Mouse (Mus musculus): ENCODE data around the gene Zfp853.

DNA sequence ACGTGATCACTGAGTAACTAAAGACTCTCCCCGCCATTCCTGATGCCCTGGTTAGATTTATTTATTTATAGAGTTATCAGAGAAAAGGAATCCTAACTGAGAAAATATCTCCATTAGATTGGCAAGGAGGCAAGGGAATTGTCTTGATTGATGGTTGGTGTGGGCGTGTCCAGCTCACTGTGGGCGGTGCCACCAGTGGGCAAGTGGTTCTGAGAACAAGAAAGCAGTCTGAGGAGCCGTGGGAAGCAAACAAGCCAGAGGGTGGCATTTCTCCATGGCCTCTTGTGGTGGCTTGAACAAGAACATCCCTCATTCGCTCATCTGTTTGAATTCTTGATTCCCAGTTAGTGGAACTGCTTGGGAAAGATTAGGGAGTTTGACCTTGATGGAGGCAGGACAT is 46.2 kb upstream of the Zfp853 start:
- TF ChIP-seq KAT2A (conservative IDR thresholded peaks at IDR 0.05; ENCODE audit: low read depth, low read length) (no peak), POLR2A (IDR thresholded peaks at IDR 0.05; ENCODE audit: control insufficient read depth in 1 of 2, insufficient read depth in 1 of 2, low read depth in 1 of 2, low read length in 2 of 2, poor library complexity in 1 of 2) (no peak), CTCF (IDR thresholded peaks at IDR 0.05 in 2 of 3, conservative IDR thresholded peaks at IDR 0.05 in 1 of 3; ENCODE audit: control insufficient read depth in 1 of 3, insufficient read depth in 1 of 3, low read depth in 2 of 3, low read length in 3 of 3, poor library complexity in 1 of 3, severe bottlenecking in 1 of 3) (no peak), USF1 (IDR thresholded peaks at IDR 0.05; ENCODE audit: low read depth, low read length) (no peak), MAZ (IDR thresholded peaks at IDR 0.05; ENCODE audit: low read depth, low read length) (no peak), GABPA (IDR thresholded peaks at IDR 0.05; ENCODE audit: low read depth, low read length) (no peak)

All from MEL (cell line).